Mouse (Mus musculus) intestine, embryonic 14.5 days (tissue): ENCODE measurements at regions not wholly inside any gene's neighbourhood (a gene's known extent, or its start where the extent isn't known, plus 50 kb on each side); places are given as distances from the start of the nearest gene placed in this dataset.

ENCODE experiments used
- ATAC-seq: fragments of 200-750 bp; cut with Nextera tagmentation; replicated peaks from 2 replicates; pipeline ENCODE4 v1.8.0; 2017; ENCODE audit warnings: low read depth, moderate number of reproducible peaks, moderate TSS enrichment, moderate library complexity; ENCODE audit not compliant: low FRiP score, low TSS enrichment
- DNase-seq: peaks from one replicate; pipeline ENCODE4 v3.0.0-alpha.2; 2018; ENCODE audit warnings: low spot score
- H3K27ac ChIP-seq: fragments of 300-500 bp; sonication (generic); 2 replicates; pipeline ENCODE4 v1.5.1; 2014; ENCODE audit warnings: low read depth, mild to moderate bottlenecking, control low read depth
- H3K27me3 ChIP-seq: fragments of 300-500 bp; sonication (generic); replicated peaks from 2 replicates; pipeline ENCODE4 v1.6.1; 2014; ENCODE audit warnings: low read length, control low read depth; ENCODE audit not compliant: control insufficient read depth, insufficient read depth
- H3K36me3 ChIP-seq: fragments of 300-500 bp; sonication (generic); 2 replicates; pipeline ENCODE4 v1.6.1; 2014; ENCODE audit warnings: low read length, control low read depth; ENCODE audit not compliant: control insufficient read depth, insufficient read depth
- H3K4me1 ChIP-seq: fragments of 300-500 bp; sonication (generic); replicated peaks from 2 replicates; pipeline ENCODE4 v1.6.1; 2014; ENCODE audit warnings: low read length, control low read depth, mixed read lengths; ENCODE audit not compliant: control insufficient read depth, insufficient read depth
- H3K4me2 ChIP-seq: fragments of 300-500 bp; sonication (generic); 2 replicates; pipeline ENCODE4 v1.6.1; 2014; ENCODE audit warnings: low read length
- H3K4me3 ChIP-seq: fragments of 300-500 bp; sonication (generic); 2 replicates; pipeline ENCODE4 v1.5.1; 2014; ENCODE audit warnings: low read depth, low read length, control low read depth, mixed read lengths
- H3K9ac ChIP-seq: fragments of 300-500 bp; sonication (generic); 2 replicates; pipeline ENCODE4 v1.6.1; 2014; ENCODE audit warnings: mild to moderate bottlenecking, low read length
- H3K9me3 ChIP-seq: fragments of 300-500 bp; sonication (generic); 2 replicates; pipeline ENCODE4 v1.6.1; 2016; ENCODE audit warnings: low read length, control low read depth; ENCODE audit not compliant: control insufficient read depth
- WGBS: fragments of 180-500 bp; shearing (Covaris S2); extraction: QIAGEN DNeasy Blood & Tissue Kit; methylation state at CpG from one replicate; pipeline ENCODE4 v1.1.7; 2014; 5-methylcytosine and 5-hydroxymethylcytosine counted together

GRCm38 (mm10) chr12:65674916-65675660 lies 449.8 kb downstream of the Wdr20rt start:
- DNase-seq (no peak), ATAC-seq (no peak)
- 80% methylated on average over 1 of the region's 1 CpGs for WGBS
- no peak overlapping the region for H3K27ac ChIP-seq
- H3K36me3 ChIP-seq: no peaks in the 10 kb centered on the region
- H3K9ac ChIP-seq: no peak overlapping the region
- H3K4me3 ChIP-seq: no peak overlapping the region
- H3K27me3 ChIP-seq: no peaks in the 10 kb centered on the region
- H3K4me1 ChIP-seq: no peaks in the 10 kb centered on the region
- H3K4me2 ChIP-seq: no peak overlapping the region
- H3K9me3 ChIP-seq: no peaks in the 10 kb centered on the region

- no peaks in the 10 kb centered on the region for H3K36me3 ChIP-seq
- no peak overlapping the region for H3K9ac ChIP-seq
- H3K4me2 ChIP-seq: no peak overlapping the region
- H3K27ac ChIP-seq: no peak overlapping the region
- DNase-seq: no peak
- H3K4me1 ChIP-seq: no peaks in the 10 kb centered on the region
- no peaks in the 10 kb centered on the region for H3K27me3 ChIP-seq
- no peak for ATAC-seq
- H3K4me3 ChIP-seq: no peak overlapping the region
- H3K9me3 ChIP-seq: no peaks in the 10 kb centered on the region
- 60% methylated on average over 2 of the region's 2 CpGs for WGBS
Measured at GRCm38 (mm10) chr12:65680335-65680734, 455.0 kb downstream of the Wdr20rt start.

GRCm38 (mm10) chr12:65681826-65682225 lies 456.5 kb downstream of the Wdr20rt start:
- Histone ChIP-seq H3K27ac (no peak overlapping the region), H3K9me3 (no peaks in the 10 kb centered on the region), H3K4me2 (no peak overlapping the region), H3K27me3 (no peaks in the 10 kb centered on the region), H3K36me3 (no peaks in the 10 kb centered on the region), H3K9ac (no peak overlapping the region), H3K4me3 (no peak overlapping the region), H3K4me1 (no peaks in the 10 kb centered on the region)
- ATAC-seq (no peak), DNase-seq (no peak)
- WGBS: 91% methylated on average over 6 of the region's 6 CpGs

- Histone ChIP-seq H3K36me3 (no peaks in the 10 kb centered on the region), H3K27ac (no peak overlapping the region), H3K27me3 (no peaks in the 10 kb centered on the region), H3K4me2 (no peak overlapping the region), H3K9ac (no peak overlapping the region), H3K4me1 (no peaks in the 10 kb centered on the region), H3K4me3 (no peak overlapping the region), H3K9me3 (no peaks in the 10 kb centered on the region)
- ATAC-seq (no peak), DNase-seq (no peak)
- 33% methylated on average over 1 of the region's 1 CpGs for WGBS
Measured at GRCm38 (mm10) chr12:65704985-65705384, 479.7 kb downstream of the Wdr20rt start.

GRCm38 (mm10) chr12:65712304-65712703 lies 487.0 kb downstream of the Wdr20rt start:
- Histone ChIP-seq H3K4me2 (no peak overlapping the region), H3K27ac (no peak overlapping the region), H3K4me1 (no peaks in the 10 kb centered on the region), H3K9me3 (no peaks in the 10 kb centered on the region), H3K9ac (no peak overlapping the region), H3K36me3 (no peaks in the 10 kb centered on the region), H3K4me3 (no peak overlapping the region), H3K27me3 (no peaks in the 10 kb centered on the region)
- DNase-seq (no peak), ATAC-seq (no peak)
- 80% methylated on average over 2 of the region's 2 CpGs for WGBS
